Mouse (Mus musculus): ENCODE data around the gene Mbd6. TPM values are rescaled to one million over a fixed set of nuclear protein-coding genes. Genes with fewer than 3 reads are reported as not detected.
"Not testable (repeated sequence)": the region's sequence is repeated elsewhere in the genome, so short reads cannot be mapped to it uniquely, and the experiment has no call there.

Gene Mbd6
- polyA plus RNA-seq, 1 experiment from 2014 or later, result 16.1 TPM

DNA sequence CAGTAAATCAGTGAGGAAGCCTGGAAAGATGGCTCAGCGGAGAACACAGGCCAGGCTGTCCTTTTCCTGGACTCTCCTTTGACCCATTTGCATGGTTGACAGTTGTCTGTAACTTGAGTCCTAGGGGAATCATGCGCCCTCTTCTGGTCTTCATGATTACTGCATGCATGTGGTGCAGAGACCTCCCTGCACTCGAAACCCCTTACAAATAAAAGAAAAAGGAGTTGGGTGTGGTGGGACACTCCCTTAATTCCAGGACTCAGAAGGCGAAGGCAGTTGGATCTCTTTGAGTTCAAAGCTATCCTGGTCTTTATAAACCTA lies 23.5 kb upstream of the Mbd6 start:
- peak; percentile 48; the same call in 1 of the 2 replicates for ATAC-seq (ENCODE audit: insufficient number of reproducible peaks, insufficient read depth, low FRiP score, low read depth)
- 5% methylated on average over 4 of the region's 4 CpGs for WGBS
- Histone ChIP-seq H3K4me2 (ENCODE audit: low read length) (peak overlapping the region; percentile 82), H3K36me3 (ENCODE audit: control insufficient read depth, insufficient read depth, low read length) (peaks cover 18% of the 10 kb centered on the region), H3K9me3 (ENCODE audit: control insufficient read depth, low read length) (no peaks in the 10 kb centered on the region), H3K4me3 (ENCODE audit: control insufficient read depth in 1 of 2, insufficient read depth in 1 of 2, low read depth in 1 of 2, low read length in 2 of 2) (peak overlapping the region; percentile 74 to 90), H3K27me3 (ENCODE audit: control insufficient read depth, insufficient read depth, low read length) (no peaks in the 10 kb centered on the region), H3K27ac (replicated peaks in 1 of 2; ENCODE audit: control insufficient read depth in 1 of 2, insufficient read depth in 1 of 2, low read depth in 2 of 2, low read length in 2 of 2) (peak overlapping the region; percentile 70 to 79), H3K4me1 (ENCODE audit: control insufficient read depth in 2 of 2, insufficient read depth in 2 of 2, low read length in 2 of 2) (peaks cover 2 to 7% of the 10 kb centered on the region in 2 experiments; a peak in 3 of 4 replicates), H3K9ac (ENCODE audit: low read length) (peak overlapping the region; percentile 82)

DNA sequence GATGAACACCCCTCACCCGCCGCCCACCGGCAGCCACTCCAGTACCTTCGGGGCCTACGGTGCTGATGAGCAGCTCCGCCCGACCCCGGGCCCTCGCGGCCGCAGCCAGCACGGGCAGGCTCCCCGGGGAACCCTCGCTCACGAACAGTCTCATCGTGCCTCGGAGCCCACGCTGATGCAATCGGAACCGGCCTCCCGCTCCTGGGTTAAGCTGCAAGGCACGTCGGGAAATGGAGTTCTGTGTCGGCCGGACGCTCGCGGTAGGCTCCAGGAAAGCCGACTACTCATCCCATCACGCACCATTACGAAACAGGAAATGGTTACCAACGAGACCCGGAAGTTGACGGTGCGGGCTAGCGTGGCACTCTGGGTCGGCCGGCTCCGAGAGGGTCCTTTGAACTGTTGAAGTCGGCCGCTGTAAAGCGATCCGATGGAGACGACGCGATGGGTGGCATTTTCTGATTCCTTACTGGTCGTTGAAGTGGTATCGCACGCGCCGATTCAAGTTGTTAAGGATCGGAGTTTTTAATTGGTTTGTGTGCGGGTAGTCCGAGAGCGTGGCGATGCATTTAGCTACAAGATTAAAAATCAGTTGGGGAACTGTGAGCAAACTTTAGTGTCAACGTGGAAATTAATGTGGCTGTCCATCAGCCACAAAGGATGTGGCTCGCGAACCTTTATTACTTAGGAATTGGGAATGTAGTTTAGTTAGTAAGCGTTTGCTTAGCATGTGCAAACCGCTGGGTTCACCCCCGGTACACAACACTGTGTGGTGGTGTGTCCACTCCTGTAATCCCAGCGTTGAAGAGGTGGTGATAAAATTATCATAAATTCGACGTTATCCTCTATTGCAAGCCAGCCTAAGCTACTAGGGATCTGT lies 22.9 kb upstream of the Mbd6 start, which contains the start of gene Mars:
Mars (minus strand) TSS at position 311 of the 880 bp plus-strand sequence.
- Histone ChIP-seq H3K4me3 (ENCODE audit: control insufficient read depth in 1 of 2, insufficient read depth in 1 of 2, low read depth in 1 of 2, low read length in 2 of 2) (peak within 1 kb of the TSS; percentile 74 to 90), H3K4me1 (ENCODE audit: control insufficient read depth in 2 of 2, insufficient read depth in 2 of 2, low read length in 2 of 2) (peaks cover 2 to 7% of the 10 kb centered on the region in 2 experiments; a peak in 3 of 4 replicates), H3K27me3 (ENCODE audit: control insufficient read depth, insufficient read depth, low read length) (no peaks in the 10 kb centered on the region), H3K9me3 (ENCODE audit: control insufficient read depth, low read length) (no peaks in the 10 kb centered on the region), H3K4me2 (ENCODE audit: low read length) (peak within 1 kb of the TSS; percentile 82), H3K9ac (ENCODE audit: low read length) (peak within 1 kb of the TSS; percentile 82), H3K36me3 (ENCODE audit: control insufficient read depth, insufficient read depth, low read length) (peaks cover 24% of the 10 kb centered on the region), H3K27ac (replicated peaks in 1 of 2; ENCODE audit: control insufficient read depth in 1 of 2, insufficient read depth in 1 of 2, low read depth in 2 of 2, low read length in 2 of 2) (peak within 1 kb of the TSS; percentile 70 to 79)
- WGBS, result under 1% methylated on average over 65 of the region's 65 CpGs
- ATAC-seq (ENCODE audit: insufficient number of reproducible peaks, insufficient read depth, low FRiP score, low read depth), result peak; percentile 93

DNA sequence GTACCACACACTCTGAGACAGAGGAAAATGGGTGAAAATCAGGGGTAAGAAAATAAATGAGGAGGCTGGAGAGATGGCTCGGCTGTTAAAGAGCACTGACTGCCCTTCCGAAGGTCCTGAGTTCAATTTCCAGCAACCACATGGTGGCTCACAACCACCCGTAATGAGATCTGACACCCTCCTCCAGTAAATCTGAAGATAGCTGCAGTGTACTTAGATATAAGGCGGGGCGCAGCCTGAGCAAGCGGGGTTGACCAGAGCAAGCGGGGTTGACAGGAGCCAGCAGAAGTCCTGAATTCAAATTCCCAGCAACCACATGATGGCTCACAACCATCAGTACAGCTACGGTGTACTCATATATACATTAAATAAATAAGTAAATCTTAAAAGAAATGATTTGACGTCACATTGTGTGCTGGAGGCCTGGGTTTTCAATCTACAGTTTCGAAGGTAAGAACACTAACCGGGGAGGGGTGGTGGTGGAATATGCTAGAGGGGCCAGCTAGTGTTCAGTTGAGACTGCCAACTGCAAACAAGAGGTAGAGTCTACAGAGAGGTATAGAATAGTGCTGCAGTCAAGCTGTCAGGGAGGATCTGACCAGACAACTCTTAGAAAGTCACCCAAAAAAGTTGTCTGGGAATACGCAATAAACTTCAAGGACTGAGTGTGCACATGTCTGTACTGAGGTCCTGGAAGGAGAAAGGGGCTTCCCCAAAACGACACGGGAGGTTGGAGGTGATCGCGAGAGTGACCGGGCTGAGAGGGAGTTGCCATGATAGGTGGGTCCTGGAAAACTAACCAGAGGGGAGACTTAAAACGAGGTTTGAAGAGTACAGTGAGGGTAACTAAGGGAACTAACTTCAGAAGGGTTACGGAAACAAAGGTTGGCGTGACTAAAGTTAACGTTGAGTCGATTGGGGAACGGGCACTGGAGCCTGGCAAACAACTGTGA lies 22.0 kb upstream of the Mbd6 start:
- H3K4me3 ChIP-seq (ENCODE audit: control insufficient read depth in 1 of 2, insufficient read depth in 1 of 2, low read depth in 1 of 2, low read length in 2 of 2), result peak overlapping the region; percentile 74 to 90
- 34% methylated on average over 23 of the region's 23 CpGs for WGBS
- peak; percentile 25; the same call in 1 of the 2 replicates for ATAC-seq (ENCODE audit: insufficient number of reproducible peaks, insufficient read depth, low FRiP score, low read depth)
- H3K27me3 ChIP-seq (ENCODE audit: control insufficient read depth, insufficient read depth, low read length), result no peaks in the 10 kb centered on the region
- peak overlapping the region; percentile 82 for H3K9ac ChIP-seq (ENCODE audit: low read length)
- H3K4me1 ChIP-seq (ENCODE audit: control insufficient read depth in 2 of 2, insufficient read depth in 2 of 2, low read length in 2 of 2), result peaks cover 2 to 7% of the 10 kb centered on the region in 2 experiments; a peak in 3 of 4 replicates
- H3K27ac ChIP-seq (replicated peaks in 1 of 2; ENCODE audit: control insufficient read depth in 1 of 2, insufficient read depth in 1 of 2, low read depth in 2 of 2, low read length in 2 of 2), result peak overlapping the region; percentile 6 to 64; a peak in 3 of 4 replicates
- peaks cover 33% of the 10 kb centered on the region for H3K36me3 ChIP-seq (ENCODE audit: control insufficient read depth, insufficient read depth, low read length)
- peak overlapping the region; percentile 82 for H3K4me2 ChIP-seq (ENCODE audit: low read length)
- H3K9me3 ChIP-seq (ENCODE audit: control insufficient read depth, low read length), result no peaks in the 10 kb centered on the region

DNA sequence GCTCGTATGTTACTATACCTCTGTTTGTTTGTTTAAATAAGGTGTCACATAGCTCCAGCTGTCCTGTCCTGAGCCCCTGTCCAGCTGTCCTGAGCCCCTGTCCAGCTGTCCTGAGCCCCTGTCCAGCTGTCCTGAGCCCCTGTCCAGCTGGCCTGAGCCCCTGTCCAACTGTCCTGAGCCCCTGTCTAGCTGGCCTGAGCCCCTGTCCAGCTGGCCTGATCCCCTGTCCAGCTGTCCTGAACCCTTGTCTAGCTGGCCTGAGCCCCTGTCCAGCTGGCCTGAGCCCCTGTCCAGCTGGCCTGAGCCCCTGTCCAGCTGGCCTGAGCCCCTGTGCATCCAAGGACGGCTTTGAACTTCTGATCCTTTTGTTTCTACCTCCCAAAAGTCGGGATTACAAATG lies 20.3 kb upstream of the Mbd6 start:
- not testable (repeated sequence) for ATAC-seq (ENCODE audit: insufficient number of reproducible peaks, insufficient read depth, low FRiP score, low read depth); H3K27ac ChIP-seq (replicated peaks in 1 of 2; ENCODE audit: control insufficient read depth in 1 of 2, insufficient read depth in 1 of 2, low read depth in 2 of 2, low read length in 2 of 2); H3K27me3 ChIP-seq (ENCODE audit: control insufficient read depth, insufficient read depth, low read length); H3K9ac ChIP-seq (ENCODE audit: low read length); H3K4me3 ChIP-seq (ENCODE audit: control insufficient read depth in 1 of 2, insufficient read depth in 1 of 2, low read depth in 1 of 2, low read length in 2 of 2); H3K4me1 ChIP-seq (ENCODE audit: control insufficient read depth in 2 of 2, insufficient read depth in 2 of 2, low read length in 2 of 2); H3K9me3 ChIP-seq (ENCODE audit: control insufficient read depth, low read length); H3K4me2 ChIP-seq (ENCODE audit: low read length)
- WGBS, result 88% methylated on average over 3 of the region's 3 CpGs
- peaks cover 49% of the 10 kb centered on the region for H3K36me3 ChIP-seq (ENCODE audit: control insufficient read depth, insufficient read depth, low read length)

DNA sequence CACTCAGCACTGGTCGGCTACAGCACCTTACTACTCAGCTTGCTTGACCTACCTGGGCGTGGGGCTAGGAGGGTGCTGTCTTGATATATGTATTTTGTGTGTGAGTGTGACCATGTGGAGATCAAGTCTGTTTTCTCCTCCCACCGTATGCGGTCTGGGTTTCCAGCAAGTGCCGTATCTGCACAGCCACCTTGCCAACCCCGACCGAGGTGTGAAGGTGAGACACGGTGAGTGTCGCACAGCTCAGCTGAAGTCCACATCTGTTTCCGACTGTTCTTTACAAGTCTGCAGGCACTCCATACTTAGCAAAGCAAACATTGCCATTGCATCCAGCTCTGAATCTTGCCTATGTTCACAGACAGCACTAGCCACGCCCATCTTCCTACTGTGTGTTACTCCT lies 14.3 kb upstream of the Mbd6 start:
- WGBS, result 90% methylated on average over 11 of the region's 11 CpGs
- Histone ChIP-seq H3K9me3 (ENCODE audit: control insufficient read depth, low read length) (no peaks in the 10 kb centered on the region), H3K27ac (replicated peaks in 1 of 2; ENCODE audit: control insufficient read depth in 1 of 2, insufficient read depth in 1 of 2, low read depth in 2 of 2, low read length in 2 of 2) (no peak overlapping the region)

DNA sequence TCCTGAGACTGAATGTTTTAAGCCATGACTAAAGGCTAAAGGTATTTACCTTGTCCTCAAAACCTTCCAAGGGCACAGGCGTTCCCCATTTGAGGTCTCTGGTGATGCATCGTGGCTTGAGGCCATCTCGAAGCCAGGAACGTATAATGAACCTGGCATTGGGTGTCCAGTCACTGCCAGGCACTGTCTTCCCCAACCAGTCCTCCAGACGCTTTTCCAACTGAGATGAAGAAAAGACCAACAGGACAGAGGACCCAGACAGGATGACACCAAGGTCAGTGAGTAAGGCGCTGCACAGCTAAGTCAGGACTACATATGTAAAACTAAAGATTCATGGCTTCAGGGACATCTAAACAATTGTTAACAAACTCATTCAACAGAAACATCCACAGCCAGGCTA lies 11.5 kb upstream of the Mbd6 start:
- no peaks in the 10 kb centered on the region for H3K9me3 ChIP-seq (ENCODE audit: control insufficient read depth, low read length)
- H3K4me2 ChIP-seq (ENCODE audit: low read length), result no peak overlapping the region
- H3K4me1 ChIP-seq (ENCODE audit: control insufficient read depth in 2 of 2, insufficient read depth in 2 of 2, low read length in 2 of 2), result peaks cover 9 to 14% of the 10 kb centered on the region in 2 experiments
- 90% methylated on average over 6 of the region's 6 CpGs for WGBS
- no peak overlapping the region for H3K9ac ChIP-seq (ENCODE audit: low read length)
- no peak for ATAC-seq (ENCODE audit: insufficient number of reproducible peaks, insufficient read depth, low FRiP score, low read depth)
- no peak overlapping the region for H3K4me3 ChIP-seq (ENCODE audit: control insufficient read depth in 1 of 2, insufficient read depth in 1 of 2, low read depth in 1 of 2, low read length in 2 of 2)
- H3K27ac ChIP-seq (replicated peaks in 1 of 2; ENCODE audit: control insufficient read depth in 1 of 2, insufficient read depth in 1 of 2, low read depth in 2 of 2, low read length in 2 of 2), result no peak overlapping the region
- H3K27me3 ChIP-seq (ENCODE audit: control insufficient read depth, insufficient read depth, low read length), result no peaks in the 10 kb centered on the region
- H3K36me3 ChIP-seq (ENCODE audit: control insufficient read depth, insufficient read depth, low read length), result peaks cover 97% of the 10 kb centered on the region

More for the DNA sequence above, 14.3 kb upstream of the Mbd6 start:
- H3K4me3 ChIP-seq (ENCODE audit: control insufficient read depth in 1 of 2, insufficient read depth in 1 of 2, low read depth in 1 of 2, low read length in 2 of 2), result no peak overlapping the region
- ATAC-seq (ENCODE audit: insufficient number of reproducible peaks, insufficient read depth, low FRiP score, low read depth), result no peak
- peaks cover 97% of the 10 kb centered on the region for H3K36me3 ChIP-seq (ENCODE audit: control insufficient read depth, insufficient read depth, low read length)
- no peak overlapping the region for H3K4me2 ChIP-seq (ENCODE audit: low read length)
- no peaks in the 10 kb centered on the region for H3K4me1 ChIP-seq (ENCODE audit: control insufficient read depth in 2 of 2, insufficient read depth in 2 of 2, low read length in 2 of 2)
- H3K9ac ChIP-seq (ENCODE audit: low read length), result no peak overlapping the region
- H3K27me3 ChIP-seq (ENCODE audit: control insufficient read depth, insufficient read depth, low read length), result no peaks in the 10 kb centered on the region
